Mouse (Mus musculus): ENCODE results near the gene Kcnq1.
A peak's percentile ranks its signal among the peaks of the same experiment; 100 is the strongest.

GRCm38 (mm10) chr7:143114773-143115172, 8.6 kb downstream of the Kcnq1 start:
- TF ChIP-seq ZC3H11A (IDR thresholded peaks at IDR 0.05; ENCODE audit: borderline replicate concordance, low read depth, low read length): peak; percentile 82; the same call in 1 of the 2 replicates
- no peak for TF ChIP-seq CHD2 (IDR thresholded peaks at IDR 0.05; ENCODE audit: low read depth, low read length)
- no peak for TF ChIP-seq MAFK (IDR thresholded peaks at IDR 0.05; ENCODE audit: insufficient read depth, low read depth, low read length)

All from ES-E14 (cell line).